Mouse (Mus musculus): Measurements from ENCODE around the gene Ctbp2.
A peak's percentile ranks its signal among the peaks of the same experiment; 100 is the strongest.

- TF ChIP-seq CTCF (IDR thresholded peaks at IDR 0.05; ENCODE audit: low read depth) = peak; percentile 40; the same call in 1 of the 2 replicates
- no peak for TF ChIP-seq EP300 (IDR thresholded peaks at IDR 0.05; ENCODE audit: low read depth)
Measured at GRCm38 (mm10) chr7:133054486-133054885, 69.7 kb downstream of the Ctbp2 start.
